Mouse (Mus musculus) layer of hippocampus, adult 11-12 months (tissue): ENCODE measurements around the gene Kcnj5.

Source experiments
- DNase-seq: peaks from one replicate; pipeline ENCODE4 v3.0.0; 2022; ENCODE audit warnings: low spot score

Gene Kcnj5

GRCm38 (mm10) chr9:32320167-32320566 lies 24.0 kb downstream of the Kcnj5 start:
- no peak for DNase-seq

DNA sequence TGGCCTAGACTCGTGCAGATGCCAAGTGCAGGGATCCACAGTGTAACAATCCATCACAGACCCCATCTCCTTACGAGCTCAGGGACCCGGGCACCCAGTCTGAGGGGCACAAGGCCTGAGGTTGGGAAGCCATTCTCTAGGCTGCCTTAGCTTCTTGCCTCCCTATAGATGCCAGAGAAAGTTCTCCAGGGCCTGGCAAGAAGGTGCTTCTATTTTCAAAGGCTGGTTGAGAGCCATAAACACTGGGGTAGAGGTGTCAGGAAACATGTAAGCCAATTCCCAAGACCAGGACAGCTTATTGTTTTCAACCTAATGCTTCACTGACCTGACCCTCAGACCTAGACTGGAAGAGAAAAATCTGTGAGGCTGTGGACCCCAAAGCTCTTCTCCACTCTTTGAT lies 28.2 kb downstream of the Kcnj5 start:
- DNase-seq: no peak

- DNase-seq: no peak
Measured at GRCm38 (mm10) chr9:32314071-32314470, 30.1 kb downstream of the Kcnj5 start.

DNA sequence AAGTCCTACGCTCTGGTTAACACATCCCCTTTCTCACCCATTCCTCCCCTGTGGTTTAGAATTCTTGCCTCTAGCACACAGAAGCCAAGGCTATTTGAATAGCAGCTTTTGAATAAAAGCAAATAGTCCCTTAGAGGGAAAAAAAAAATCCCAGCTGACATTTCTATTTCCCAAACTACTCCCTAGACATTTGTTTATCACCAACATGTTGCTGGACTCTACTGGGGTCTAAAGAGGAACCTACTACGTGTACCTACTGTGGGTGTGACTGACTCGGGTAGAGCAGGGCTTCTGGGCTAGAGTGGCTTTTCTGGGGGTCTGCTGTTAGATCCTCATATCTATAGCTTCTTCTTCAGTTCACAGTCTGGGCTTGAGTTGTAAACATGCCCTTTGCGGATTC lies 31.9 kb downstream of the Kcnj5 start:
- DNase-seq: no peak

- no peak for DNase-seq
Measured at GRCm38 (mm10) chr9:32311786-32312185, 32.4 kb downstream of the Kcnj5 start.

GRCm38 (mm10) chr9:32302501-32303150 lies 41.5 kb downstream of the Kcnj5 start:
- DNase-seq: no peak

- DNase-seq: no peak
Measured at GRCm38 (mm10) chr9:32295061-32295800, 48.9 kb downstream of the Kcnj5 start.

DNA sequence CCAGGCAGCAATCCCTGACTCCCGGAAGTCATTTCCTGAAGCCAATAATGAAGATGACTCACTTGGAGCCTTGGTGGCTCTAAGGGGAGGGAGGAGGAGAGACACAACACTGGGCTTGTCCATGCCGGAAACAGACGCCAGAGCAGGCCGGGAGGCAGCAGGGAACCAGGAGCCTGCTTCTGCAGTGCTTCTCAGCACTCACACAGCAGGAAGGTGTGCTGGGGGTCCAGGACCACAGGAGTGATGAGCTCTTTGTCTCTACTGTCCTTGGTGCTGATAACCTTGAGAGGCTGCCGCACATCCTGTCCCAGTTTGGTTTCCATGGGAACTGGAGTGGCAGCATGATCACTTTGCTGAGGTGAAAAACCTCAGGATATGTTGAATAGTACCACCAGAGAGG lies 51.5 kb downstream of the Kcnj5 start:
- DNase-seq: no peak

GRCm38 (mm10) chr9:32291618-32292017 lies 52.5 kb downstream of the Kcnj5 start:
- DNase-seq: no peak

GRCm38 (mm10) chr9:32283591-32283990 lies 60.6 kb downstream of the Kcnj5 start:
- DNase-seq: no peak

- no peak for DNase-seq
Measured at GRCm38 (mm10) chr9:32280456-32280855, 63.7 kb downstream of the Kcnj5 start.

DNA sequence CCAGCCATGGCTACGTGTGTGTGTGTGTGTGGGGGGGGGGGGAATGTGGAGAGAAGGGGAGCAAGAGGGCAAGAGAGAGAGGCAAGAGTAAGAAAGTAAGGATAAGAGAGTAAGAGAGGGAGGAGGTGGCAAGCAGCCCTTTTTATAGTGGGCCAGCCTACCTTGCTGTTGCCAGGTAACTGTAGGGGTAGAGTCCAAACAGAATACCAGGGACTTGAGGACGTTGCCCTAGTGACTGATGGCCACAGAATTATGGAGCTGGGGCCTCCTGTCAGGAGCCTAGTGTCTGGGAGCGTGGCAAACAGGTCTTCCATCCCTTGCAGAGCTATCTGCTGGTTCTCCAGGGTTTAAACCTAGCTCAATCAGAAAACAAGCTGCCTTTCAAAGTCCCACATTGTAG lies 64.4 kb downstream of the Kcnj5 start:
- DNase-seq: no peak

DNA sequence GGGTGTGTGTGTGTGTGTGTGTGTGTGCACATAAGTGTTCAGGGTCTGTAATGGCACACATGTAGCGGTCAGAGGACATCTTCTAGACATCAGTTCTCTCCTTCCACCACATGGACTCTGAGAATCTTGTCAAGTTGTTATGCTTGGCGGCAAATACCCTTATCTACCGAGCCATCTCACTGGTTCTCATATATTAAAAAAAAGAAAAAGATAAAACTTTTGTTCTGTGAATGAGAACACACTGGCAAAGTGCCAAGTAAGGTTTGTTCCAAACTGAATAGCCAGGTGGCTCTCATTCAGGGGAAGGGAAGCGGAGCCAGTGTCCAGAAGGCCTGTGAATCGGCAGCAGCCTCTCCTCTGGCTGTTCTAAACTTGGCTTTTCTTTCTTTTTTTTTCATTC lies 66.1 kb downstream of the Kcnj5 start:
- DNase-seq: no peak

- DNase-seq: peak; percentile 72
Measured at GRCm38 (mm10) chr9:32271896-32272444, 72.2 kb downstream of the Kcnj5 start.
